ENCODE assay signal across 21 mouse cellular contexts in the genomic region with DNA sequence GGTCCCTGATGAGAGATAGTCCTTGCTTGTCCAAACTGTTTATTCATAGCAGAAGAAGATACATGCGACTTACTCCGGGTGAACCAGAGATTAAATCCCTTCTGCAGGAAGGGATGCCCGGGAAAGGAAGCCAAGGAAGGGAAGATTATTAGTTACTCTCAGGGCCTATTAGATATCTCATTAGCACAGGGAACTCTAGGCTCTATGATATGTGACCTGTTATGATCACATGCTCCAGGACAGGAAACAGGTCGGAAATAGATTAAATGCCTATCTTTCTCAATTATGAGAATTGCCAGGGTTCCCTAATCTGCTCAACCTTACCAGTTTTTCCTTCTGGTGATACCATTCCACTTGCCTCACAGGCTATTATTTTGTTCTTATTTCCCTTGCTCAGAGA. TPM values are rescaled to one million over a fixed set of nuclear protein-coding genes. Genes with fewer than 3 reads are reported as not detected.
DNase-seq lines count a peak whose midpoint lies in the region; ATAC-seq and TF ChIP-seq lines count a peak whose summit lies in the region.
"Had no signal": no experiment of that assay in that cellular context is flagged by ENCODE, and none has a peak within 500 bp of the region (broad histone marks: within the 10 kb centered on the region; RNA-seq: fewer than 3 reads in every experiment).

No protein-coding gene starts in this region.

- no peak overlapping the region for H3K4me3 ChIP-seq in liver, embryonic 11.5 days (ENCODE audit: low read depth, low read length)
- no peak overlapping the region for H3K4me3 ChIP-seq in liver, embryonic 12.5 days
- H3K4me3 ChIP-seq in liver, postnatal 0 days (ENCODE audit: low read depth, low read length), result no peak overlapping the region
- H3K4me3 ChIP-seq in hindbrain, embryonic 14.5 days (replicated peaks; ENCODE audit: low read length), result no peak overlapping the region
- H3K4me3 ChIP-seq: embryonic facial prominence, embryonic 10.5 days; forebrain, embryonic 13.5 days; heart, adult 2 months; heart, embryonic 12.5 days; hindbrain, embryonic 10.5 days; hindbrain, embryonic 15.5 days had no signal

- 57% methylated on average over 4 of the region's 4 CpGs for WGBS in liver, embryonic 11.5 days
- WGBS in liver, embryonic 12.5 days (ENCODE audit: insufficient replicate concordance), result 38% methylated on average over 4 of the region's 4 CpGs
- 59% methylated on average over 4 of the region's 4 CpGs for WGBS in liver, postnatal 0 days (ENCODE audit: insufficient replicate concordance)
- WGBS in hindbrain, embryonic 14.5 days, result 93% methylated on average over 4 of the region's 4 CpGs

- H3K9ac ChIP-seq in liver, embryonic 11.5 days (ENCODE audit: low read depth, low read length), result no peak overlapping the region
- H3K9ac ChIP-seq in liver, embryonic 12.5 days, result no peak overlapping the region
- no peak overlapping the region for H3K9ac ChIP-seq in liver, postnatal 0 days (replicated peaks)
- H3K9ac ChIP-seq in hindbrain, embryonic 14.5 days, result no peak overlapping the region
- H3K9ac ChIP-seq: forebrain, embryonic 13.5 days; forebrain, postnatal 0 days; heart, embryonic 12.5 days; hindbrain, embryonic 15.5 days had no signal

- no peak for DNase-seq in liver, embryonic 11.5 days (ENCODE audit: low spot score)
- no peak for DNase-seq in liver
- no peak for DNase-seq in liver, postnatal 0 days
- DNase-seq in frontal cortex, postnatal 36 days (ENCODE audit: low spot score in 2 of 2), result no peak
- no peak for DNase-seq in Muller cell, postnatal 12 days (ENCODE audit: inconsistent ontology term)
- no peak for DNase-seq in hindbrain, embryonic 14.5 days (ENCODE audit: low spot score)
- DNase-seq: adrenal gland, postnatal 14 days; cerebellum, adult 11-12 months; cerebellum, adult 9-10 months; cerebellum, postnatal 36 days; forebrain, postnatal 0 days; heart, adult 2 months had no signal

- H3K27ac ChIP-seq in liver, embryonic 11.5 days (ENCODE audit: low read depth, low read length), result no peak overlapping the region
- H3K27ac ChIP-seq in liver, embryonic 12.5 days, result no peak overlapping the region
- no peak overlapping the region for H3K27ac ChIP-seq in liver, postnatal 0 days (ENCODE audit: low read depth)
- H3K27ac ChIP-seq in hindbrain, embryonic 14.5 days, result no peak overlapping the region
- H3K27ac ChIP-seq: embryonic facial prominence, embryonic 10.5 days; forebrain, embryonic 13.5 days; heart, adult 2 months; hindbrain, embryonic 10.5 days; hindbrain, embryonic 15.5 days had no signal

- ATAC-seq in liver, embryonic 11.5 days (replicated peaks; ENCODE audit: low FRiP score), result peak; percentile 63
- ATAC-seq in liver, embryonic 12.5 days, result peak; percentile 64; the same call in 1 of the 2 replicates
- ATAC-seq in liver, postnatal 0 days, result no peak
- ATAC-seq in hindbrain, embryonic 14.5 days (ENCODE audit: low FRiP score), result no peak
- ATAC-seq: activated CD4-positive, CD25-positive, alpha-beta regulatory T cell, adult 4 months; forebrain, embryonic 13.5 days; forebrain, postnatal 0 days; Patski had no signal

- no peak for TF ChIP-seq CTCF in liver, postnatal 0 days (IDR thresholded peaks at IDR 0.05; ENCODE audit: low read depth)

- H3K9me3 ChIP-seq in liver, embryonic 11.5 days (ENCODE audit: control insufficient read depth, low read length), result no peaks in the 10 kb centered on the region
- no peaks in the 10 kb centered on the region for H3K9me3 ChIP-seq in liver, embryonic 12.5 days (replicated peaks)
- no peaks in the 10 kb centered on the region for H3K9me3 ChIP-seq in liver, postnatal 0 days (ENCODE audit: low read length)
- no peaks in the 10 kb centered on the region for H3K9me3 ChIP-seq in hindbrain, embryonic 14.5 days (ENCODE audit: control insufficient read depth, low read length)
- H3K9me3 ChIP-seq: embryonic facial prominence, embryonic 10.5 days; forebrain, embryonic 13.5 days; heart, embryonic 12.5 days; hindbrain, embryonic 10.5 days; hindbrain, embryonic 15.5 days had no signal

- no peaks in the 10 kb centered on the region for H3K4me1 ChIP-seq in liver, embryonic 11.5 days (replicated peaks; ENCODE audit: control insufficient read depth, insufficient read depth, low read length)
- 0 out of 2 replicates have a peak, but pooled peaks cover 4% of the 10 kb centered on the region for H3K4me1 ChIP-seq in liver, embryonic 12.5 days
- no peaks in the 10 kb centered on the region for H3K4me1 ChIP-seq in liver, postnatal 0 days (ENCODE audit: insufficient read depth)
- no peaks in the 10 kb centered on the region for H3K4me1 ChIP-seq in hindbrain, embryonic 14.5 days (replicated peaks; ENCODE audit: control insufficient read depth, insufficient read depth, low read length)
- H3K4me1 ChIP-seq: embryonic facial prominence, embryonic 10.5 days; forebrain, embryonic 13.5 days; heart, embryonic 12.5 days; hindbrain, embryonic 15.5 days had no signal

- peak; percentile 38; the same call in 1 of the 2 replicates for TF ChIP-seq EP300 in liver, postnatal 0 days (IDR thresholded peaks at IDR 0.05; ENCODE audit: low read depth)

- no peaks in the 10 kb centered on the region for H3K36me3 ChIP-seq in liver, embryonic 11.5 days (ENCODE audit: control insufficient read depth, insufficient read depth, low read length)
- no peaks in the 10 kb centered on the region for H3K36me3 ChIP-seq in liver, embryonic 12.5 days
- H3K36me3 ChIP-seq in liver, postnatal 0 days (replicated peaks; ENCODE audit: insufficient read depth, low read length), result no peaks in the 10 kb centered on the region
- no peaks in the 10 kb centered on the region for H3K36me3 ChIP-seq in hindbrain, embryonic 14.5 days (replicated peaks; ENCODE audit: control insufficient read depth, insufficient read depth)
- H3K36me3 ChIP-seq: embryonic facial prominence, embryonic 10.5 days; heart, embryonic 12.5 days; hindbrain, embryonic 10.5 days; hindbrain, embryonic 15.5 days had no signal

- H3K4me2 ChIP-seq in liver, embryonic 11.5 days, result no peak overlapping the region
- no peak overlapping the region for H3K4me2 ChIP-seq in liver, embryonic 12.5 days
- no peak overlapping the region for H3K4me2 ChIP-seq in liver, postnatal 0 days (ENCODE audit: low read depth, low read length)
- no peak overlapping the region for H3K4me2 ChIP-seq in hindbrain, embryonic 14.5 days (replicated peaks)
- H3K4me2 ChIP-seq: forebrain, embryonic 13.5 days; heart, embryonic 12.5 days; hindbrain, embryonic 15.5 days had no signal

- peaks cover 2% of the 10 kb centered on the region; the same call in 1 of the 2 replicates for H3K27me3 ChIP-seq in liver, embryonic 11.5 days (replicated peaks; ENCODE audit: control insufficient read depth, insufficient read depth, low read length)
- no peaks in the 10 kb centered on the region for H3K27me3 ChIP-seq in liver, embryonic 12.5 days (replicated peaks)
- H3K27me3 ChIP-seq in liver, postnatal 0 days (ENCODE audit: insufficient read depth, low read length), result no peaks in the 10 kb centered on the region
- no peaks in the 10 kb centered on the region for H3K27me3 ChIP-seq in hindbrain, embryonic 14.5 days (ENCODE audit: control insufficient read depth, insufficient read depth, low read length)
- H3K27me3 ChIP-seq: CH12.LX; forebrain, embryonic 13.5 days; heart, embryonic 12.5 days; hindbrain, embryonic 15.5 days; Patski had no signal

RNA-seq across cellular contexts. Expression of a gene that starts 20.6 kb away (rescaled TPM):
- polyA plus RNA-seq in liver, embryonic 11.5 days (2014; fragmentation: Nextera tagmentation; extraction: Ambion mirVana), result 24.0 and 29.4 TPM in 2 replicates
- polyA plus RNA-seq in liver, embryonic 12.5 days (2016; fragmentation: Nextera tagmentation; extraction: Ambion mirVana), result 23.3 and 24.8 TPM in 2 replicates
- polyA plus RNA-seq in liver, postnatal 0 days (2015; fragmentation: Nextera tagmentation; extraction: Ambion mirVana), result 6.8 and 7.9 TPM in 2 replicates
- 19.1 and 19.8 TPM in 2 replicates for polyA plus RNA-seq in hindbrain, embryonic 14.5 days (2014; fragmentation: Nextera tagmentation; extraction: Ambion mirVana)

RNA-seq across cellular contexts. Expression of a gene that starts 27.9 kb away (rescaled TPM):
- polyA plus RNA-seq in liver, embryonic 11.5 days (2014; fragmentation: Nextera tagmentation; extraction: Ambion mirVana), result 0.32 TPM in 1 of 2 replicates, not detected in the other
- polyA plus RNA-seq in liver, embryonic 12.5 days (2016; fragmentation: Nextera tagmentation; extraction: Ambion mirVana), result 0.14 and 0.22 TPM in 2 replicates
- polyA plus RNA-seq in liver, postnatal 0 days (2015; fragmentation: Nextera tagmentation; extraction: Ambion mirVana), result 0.11 and 0.19 TPM in 2 replicates
- 0.95 and 1.1 TPM in 2 replicates for polyA plus RNA-seq in hindbrain, embryonic 14.5 days (2014; fragmentation: Nextera tagmentation; extraction: Ambion mirVana)

RNA-seq across cellular contexts. Expression of a gene that starts 32.9 kb away (rescaled TPM):
- polyA plus RNA-seq in liver, embryonic 11.5 days (2014; fragmentation: Nextera tagmentation; extraction: Ambion mirVana), result 1.1 and 1.7 TPM in 2 replicates
- 0.24 and 0.63 TPM in 2 replicates for polyA plus RNA-seq in liver, embryonic 12.5 days (2016; fragmentation: Nextera tagmentation; extraction: Ambion mirVana)
- polyA plus RNA-seq in liver, postnatal 0 days (2015; fragmentation: Nextera tagmentation; extraction: Ambion mirVana), result 5.3 and 6.2 TPM in 2 replicates
- polyA plus RNA-seq in hindbrain, embryonic 14.5 days (2014; fragmentation: Nextera tagmentation; extraction: Ambion mirVana), result 0.27 and 0.92 TPM in 2 replicates
- polyA plus RNA-seq: activated CD4-positive, CD25-positive, alpha-beta regulatory T cell, adult 4 months; heart, adult 2 months; heart, embryonic 12.5 days; Patski had no signal

Comparison
In these comparisons a context has a peak if more than half of its experiments do, and no peak if none do; other contexts are left out.
1. ATAC-seq: peak in liver, embryonic 11.5 days (single experiment) and liver, embryonic 12.5 days (single experiment); none in liver, postnatal 0 days (single experiment) and hindbrain, embryonic 14.5 days (single experiment).